Mouse (Mus musculus) cerebellum, adult 2 months (tissue): ENCODE measurements around the gene Adgrl1. TPM values are rescaled to one million over a fixed set of nuclear protein-coding genes. Genes with fewer than 3 reads are reported as not detected.

Experiments used
- DNase-seq, 2 experiments: peaks; one replicate each; pipeline ENCODE4 v3.0.0; 2021
- H3K27ac ChIP-seq: fragments of 200-500 bp; 2 replicates; pipeline ENCODE4 v1.5.1; 2012; ENCODE audit warnings: low read length, control low read depth, inconsistent platforms; ENCODE audit not compliant: insufficient read depth
- H3K27me3 ChIP-seq: fragments of 200-500 bp; 2 replicates; pipeline ENCODE4 v1.6.1; 2012; ENCODE audit warnings: inconsistent platforms, mild to moderate bottlenecking, low read length, moderate library complexity; ENCODE audit not compliant: control insufficient read depth, insufficient read depth
- H3K4me1 ChIP-seq: fragments of 200-500 bp; 2 replicates; pipeline ENCODE4 v1.6.1; 2011; ENCODE audit warnings: low read length; ENCODE audit not compliant: control insufficient read depth, insufficient read depth
- H3K4me3 ChIP-seq: fragments of 200-500 bp; replicated peaks from 2 replicates; pipeline ENCODE3; 2011; ENCODE audit warnings: mild to moderate bottlenecking, low read depth, low read length, control low read depth; ENCODE audit not compliant: insufficient read depth
- CTCF ChIP-seq: fragments of 200-500 bp; IDR thresholded peaks from 2 replicates; pipeline ENCODE4 v1.5.1; 2011; ENCODE audit warnings: low read depth, mild to moderate bottlenecking, control low read depth, low read length, moderate library complexity, borderline replicate concordance; ENCODE audit not compliant: insufficient read depth
- POLR2A ChIP-seq: fragments of 200-500 bp; IDR thresholded peaks from 2 replicates; pipeline ENCODE4 v1.6.1; 2011; ENCODE audit warnings: low read length, control low read depth, borderline replicate concordance; ENCODE audit not compliant: insufficient read depth
- WGBS: fragments of 180-500 bp; shearing (Covaris S2); methylation state at CpG from one replicate; pipeline ENCODE4 v1.1.7; 2018; 5-methylcytosine and 5-hydroxymethylcytosine counted together
- polyA plus RNA-seq: library from polyadenylated mRNA; depleted of rRNA; stranded (reverse); fragments of >200 nt; gene quantifications from 2 replicates; pipeline ENCODE4 v1.2.3, GENCODE M21; 2012

The Adgrl1 gene
- polyA plus RNA-seq, 1 experiment, result 164 TPM

DNA sequence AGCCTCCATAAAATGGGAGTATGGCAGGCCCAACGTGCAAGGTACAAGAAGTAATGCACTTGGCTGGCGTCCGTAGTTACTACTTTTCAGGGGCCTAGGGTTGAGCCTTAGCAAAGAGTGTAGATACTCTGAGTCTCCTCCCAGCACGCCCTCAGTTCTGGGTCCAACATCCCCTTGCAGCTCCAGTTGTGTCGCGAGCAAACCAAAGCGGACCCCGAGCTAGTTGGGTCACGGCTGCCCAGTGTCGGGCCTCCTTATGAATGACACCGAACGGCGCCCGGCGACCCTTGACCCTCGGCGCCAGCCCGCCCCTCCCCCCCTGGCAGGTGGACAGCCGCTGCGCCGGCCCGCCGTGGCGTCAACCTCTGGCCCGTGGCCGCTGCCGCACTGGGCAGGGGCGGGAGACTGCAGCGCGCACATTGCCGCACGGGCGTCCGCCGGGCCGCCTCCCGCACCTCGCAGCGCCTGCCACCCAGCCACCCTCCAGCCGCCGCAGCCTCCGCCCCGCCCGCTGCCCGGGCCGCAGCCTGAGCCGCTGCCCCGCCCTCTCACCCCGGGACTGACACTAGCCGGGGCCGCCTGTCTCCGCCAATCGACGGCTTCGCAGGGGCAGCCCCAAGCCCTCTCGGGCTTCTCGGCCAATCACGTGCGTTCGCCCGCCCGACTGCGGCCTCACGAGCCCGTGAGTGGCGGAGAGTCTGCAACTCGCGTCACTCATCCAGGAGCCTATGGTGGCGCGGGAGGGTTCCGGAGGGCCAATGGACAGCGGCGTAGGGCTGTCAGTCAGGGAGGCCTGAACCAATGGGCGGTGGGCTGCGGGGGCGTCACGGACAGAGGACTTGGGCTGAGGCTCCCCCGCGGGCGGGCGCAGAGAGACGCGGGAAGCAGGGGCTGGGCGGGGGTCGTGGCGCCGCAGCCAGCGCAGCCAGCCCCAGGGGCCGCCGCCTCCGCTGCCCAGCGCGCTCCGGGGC lies 72.5 kb downstream of the Adgrl1 start, which contains the start of gene Prkaca:
Gene Prkaca, plus strand, starts transcription at position 844 of the 971 bp plus-strand sequence.
- TF ChIP-seq CTCF, result no peak
- TF ChIP-seq POLR2A, result peak; percentile 59
- no peaks in the 10 kb centered on the region for H3K27me3 ChIP-seq
- peak within 1 kb of the TSS; percentile 78 for H3K4me3 ChIP-seq
- under 1% methylated on average over 81 of the region's 94 CpGs for WGBS
- peak within 1 kb of the TSS; percentile 70 for H3K27ac ChIP-seq
- peaks cover 12% of the 10 kb centered on the region for H3K4me1 ChIP-seq
- peak; percentile 98 to 100 for DNase-seq

DNA sequence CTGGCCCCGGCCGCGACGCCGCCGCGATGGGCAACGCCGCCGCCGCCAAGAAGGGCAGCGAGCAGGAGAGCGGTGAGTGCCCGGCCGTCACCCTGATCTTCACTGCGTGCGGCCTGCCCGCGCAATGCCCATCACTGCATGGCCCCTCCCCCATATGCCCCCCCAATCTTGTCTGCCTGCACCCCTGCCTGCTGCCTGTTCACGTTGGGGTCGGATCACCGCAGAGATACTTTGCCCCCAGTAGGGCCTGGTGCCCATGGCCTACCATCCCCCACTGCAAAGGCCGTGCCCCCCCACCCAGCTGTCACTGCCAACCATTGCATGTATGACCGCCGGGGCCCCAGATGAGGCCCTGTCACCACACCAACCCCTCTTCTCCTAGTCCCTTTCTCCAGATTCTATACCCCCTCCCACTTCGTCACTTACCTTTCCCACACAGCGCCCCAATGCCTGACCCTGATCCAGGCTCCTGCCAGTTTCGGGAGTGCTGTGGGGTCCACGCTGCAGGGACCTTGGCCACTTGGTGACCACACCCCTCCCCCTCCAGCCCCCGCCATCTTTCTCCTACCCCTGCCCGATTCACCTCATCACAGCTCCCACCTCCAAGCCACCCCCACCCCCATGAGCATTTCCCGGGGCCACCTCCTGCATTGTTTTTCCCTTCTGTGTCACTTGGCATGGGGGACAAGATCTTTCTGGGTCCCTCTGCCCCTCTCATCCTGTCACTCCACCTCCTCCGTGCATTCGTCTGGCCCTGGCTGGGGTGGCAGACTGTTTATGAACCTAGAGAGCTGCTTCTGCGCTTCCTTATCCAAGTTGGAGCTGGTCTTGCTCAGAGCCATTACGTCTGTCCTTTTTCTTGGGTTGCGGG lies 73.5 kb downstream of the Adgrl1 start:
- TF ChIP-seq CTCF (no peak), POLR2A (no peak)
- peak; percentile 51 to 52 for DNase-seq
- Histone ChIP-seq H3K27ac (peak overlapping the region; percentile 67), H3K4me1 (peaks cover 21% of the 10 kb centered on the region), H3K27me3 (no peaks in the 10 kb centered on the region), H3K4me3 (peak overlapping the region; percentile 61)
- WGBS, result 2% methylated on average over 37 of the region's 37 CpGs

DNA sequence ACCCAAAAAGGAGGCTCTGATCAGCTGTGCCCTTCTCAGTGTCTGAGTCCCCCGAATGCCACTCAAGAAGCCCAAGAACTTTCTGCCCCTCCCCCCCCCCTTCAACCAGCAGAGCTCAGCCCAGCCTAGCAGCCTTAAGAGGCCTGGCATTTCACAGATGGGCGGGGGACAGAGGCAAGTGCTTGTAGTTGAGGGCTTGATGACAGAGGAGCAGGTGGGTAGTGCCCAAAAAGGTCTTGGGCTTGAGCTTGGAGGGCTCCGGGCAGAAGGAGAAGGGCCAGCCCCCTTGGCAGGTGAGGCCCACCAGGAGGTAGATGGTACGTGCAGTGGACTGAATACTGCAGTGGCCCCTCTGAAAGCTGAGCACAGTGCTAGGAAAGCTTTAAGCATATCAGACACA lies 74.6 kb downstream of the Adgrl1 start:
- Histone ChIP-seq H3K27me3 (no peaks in the 10 kb centered on the region), H3K27ac (no peak overlapping the region), H3K4me3 (peak overlapping the region; percentile 14), H3K4me1 (peaks cover 30% of the 10 kb centered on the region)
- no peak for TF ChIP-seq POLR2A
- no peak for TF ChIP-seq CTCF
- DNase-seq, result no peak
- WGBS, result 45% methylated on average over 4 of the region's 4 CpGs

DNA sequence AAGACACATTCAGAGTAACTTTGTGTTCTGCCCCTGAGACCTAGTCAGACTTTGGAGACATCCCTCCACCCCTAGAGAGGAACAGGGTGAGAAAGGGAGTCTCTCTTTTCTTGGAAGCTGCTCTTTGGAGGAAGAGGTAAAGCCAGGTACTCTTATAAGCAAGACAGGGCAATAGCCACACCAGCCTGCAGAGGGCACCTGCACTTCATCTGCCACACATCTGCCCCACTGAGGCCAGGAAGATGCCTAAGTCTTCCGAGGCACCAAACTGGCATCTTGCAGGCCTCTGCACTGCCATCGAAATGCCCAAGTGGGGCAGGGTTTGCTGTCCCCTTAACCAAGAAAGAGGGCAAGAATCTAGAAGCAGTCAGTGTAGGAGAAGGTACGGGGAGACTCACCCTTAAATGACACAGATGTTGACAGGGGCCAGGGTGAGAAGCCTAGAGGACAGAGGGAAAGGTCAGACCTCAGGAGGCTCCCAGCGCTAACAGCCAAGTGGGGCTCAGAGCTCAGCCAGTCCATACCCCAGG lies 76.3 kb downstream of the Adgrl1 start:
- 74% methylated on average over 4 of the region's 4 CpGs for WGBS
- H3K27ac ChIP-seq, result no peak overlapping the region
- H3K4me1 ChIP-seq, result peaks cover 45% of the 10 kb centered on the region
- H3K4me3 ChIP-seq, result no peak overlapping the region
- TF ChIP-seq POLR2A, result no peak
- TF ChIP-seq CTCF, result 0 out of 2 replicates have a peak, but pooled peaks have one; percentile 27
- no peak for DNase-seq
- no peaks in the 10 kb centered on the region for H3K27me3 ChIP-seq

DNA sequence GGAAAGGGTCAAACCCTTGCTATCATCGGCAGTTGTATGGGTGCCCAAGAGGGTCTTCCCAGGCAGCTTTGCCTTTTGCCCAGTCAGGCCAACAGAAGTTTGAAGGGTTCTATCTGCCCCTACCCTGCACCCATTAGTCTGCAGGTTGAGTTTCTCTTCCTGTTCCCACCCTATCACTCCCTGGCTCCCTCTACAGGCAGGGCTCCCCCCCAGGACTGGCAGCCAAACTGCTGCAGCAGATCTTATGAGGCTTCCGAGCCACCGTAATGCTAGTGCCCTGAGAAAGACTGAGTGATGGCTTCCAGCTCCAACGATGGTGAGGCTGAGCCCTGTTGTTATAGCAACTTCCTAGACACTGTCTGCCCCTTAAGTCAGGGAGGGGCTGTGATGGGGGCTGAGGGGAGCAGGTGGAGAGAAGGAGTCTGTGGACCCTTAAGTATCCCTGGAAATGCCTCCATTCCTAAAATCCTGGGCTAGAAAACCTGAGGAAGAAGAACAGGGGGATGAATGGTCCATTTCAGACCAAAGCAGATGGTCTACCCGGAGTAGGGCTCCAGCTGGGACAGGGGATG lies 77.0 kb downstream of the Adgrl1 start:
- H3K27ac ChIP-seq, result peak overlapping the region; percentile 28; the same call in 1 of the 2 replicates
- H3K4me1 ChIP-seq, result peaks cover 51% of the 10 kb centered on the region
- no peaks in the 10 kb centered on the region for H3K27me3 ChIP-seq
- DNase-seq, result no peak
- H3K4me3 ChIP-seq, result no peak overlapping the region
- TF ChIP-seq CTCF, result no peak
- TF ChIP-seq POLR2A, result no peak
- 50% methylated on average over 5 of the region's 5 CpGs for WGBS

DNA sequence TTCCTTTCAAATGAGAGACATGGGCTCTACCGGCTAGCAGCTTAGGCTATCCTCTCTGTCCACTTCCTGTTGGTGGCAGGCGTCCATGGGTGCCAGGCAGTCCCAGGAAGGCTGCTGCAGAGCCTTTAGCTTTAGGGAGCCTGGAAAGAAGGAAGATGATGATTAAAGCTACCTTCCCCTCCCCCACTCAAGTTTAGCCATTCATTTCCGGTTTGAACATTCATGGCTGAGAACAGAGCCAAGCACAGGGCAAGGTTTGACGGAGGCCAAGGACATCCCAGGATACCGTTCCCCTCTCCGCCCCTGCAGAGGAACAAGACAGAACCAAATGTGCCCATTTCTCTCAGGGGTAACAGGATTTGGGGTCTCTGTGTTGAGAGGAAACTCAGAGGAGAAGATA lies 77.7 kb downstream of the Adgrl1 start:
- whole genome bisulfite sequencing, result 5% methylated on average over 6 of the region's 6 CpGs
- TF ChIP-seq CTCF (no peak), POLR2A (no peak)

DNA sequence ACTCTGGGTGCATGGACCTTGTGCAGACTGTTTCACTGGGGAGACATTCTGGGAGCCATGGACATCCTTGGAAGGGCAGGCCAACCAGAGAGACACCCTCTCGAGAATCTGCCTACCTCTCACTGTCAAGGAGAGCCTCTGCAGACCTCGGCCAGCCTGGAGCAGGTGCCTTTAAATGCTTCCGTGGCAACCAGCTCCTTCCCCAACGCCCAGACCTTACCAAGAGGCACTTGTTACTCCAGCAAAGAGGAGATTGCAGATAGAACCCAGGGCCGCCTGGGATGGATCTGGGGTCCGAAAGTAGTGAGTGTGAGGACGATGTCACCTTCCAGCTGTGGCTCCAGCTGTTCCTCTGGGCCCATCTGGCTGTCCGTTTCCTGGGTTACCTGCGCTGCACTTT lies 78.3 kb downstream of the Adgrl1 start:
- WGBS, result 49% methylated on average over 9 of the region's 9 CpGs
- DNase-seq, result no peak
- Histone ChIP-seq H3K27me3 (no peaks in the 10 kb centered on the region), H3K4me3 (no peak overlapping the region), H3K4me1 (peaks cover 51% of the 10 kb centered on the region), H3K27ac (0 out of 2 replicates have a peak overlapping the region, but pooled peaks have one; percentile 19)
- TF ChIP-seq POLR2A, result no peak

More for the DNA sequence above, 77.7 kb downstream of the Adgrl1 start:
- Histone ChIP-seq H3K27ac (peak overlapping the region; percentile 28; the same call in 1 of the 2 replicates), H3K4me1 (peaks cover 51% of the 10 kb centered on the region), H3K27me3 (no peaks in the 10 kb centered on the region), H3K4me3 (peak overlapping the region; percentile 48)
- DNase-seq, result no peak
